Mouse (Mus musculus) lung, adult 10 weeks (tissue): Measurements from ENCODE around the gene Bmp7. TPM values are rescaled to one million over a fixed set of nuclear protein-coding genes. Genes with fewer than 3 reads are reported as not detected.

Source experiments
- polyA plus RNA-seq: library from polyadenylated mRNA; stranded (reverse); fragments of 350-450 nt; fragmentation: Illumina TruSeq; extraction: RNeasy Lipid Tissue Mini Kit (QIAGEN cat#74804); gene quantifications from one replicate; pipeline ENCODE4 v1.2.3, GENCODE M21; 2014; ENCODE audit warnings: low read depth, low replicate concordance; ENCODE audit not compliant: insufficient read depth

Gene Bmp7
- polyA plus RNA-seq: 1.0 TPM

DNA sequence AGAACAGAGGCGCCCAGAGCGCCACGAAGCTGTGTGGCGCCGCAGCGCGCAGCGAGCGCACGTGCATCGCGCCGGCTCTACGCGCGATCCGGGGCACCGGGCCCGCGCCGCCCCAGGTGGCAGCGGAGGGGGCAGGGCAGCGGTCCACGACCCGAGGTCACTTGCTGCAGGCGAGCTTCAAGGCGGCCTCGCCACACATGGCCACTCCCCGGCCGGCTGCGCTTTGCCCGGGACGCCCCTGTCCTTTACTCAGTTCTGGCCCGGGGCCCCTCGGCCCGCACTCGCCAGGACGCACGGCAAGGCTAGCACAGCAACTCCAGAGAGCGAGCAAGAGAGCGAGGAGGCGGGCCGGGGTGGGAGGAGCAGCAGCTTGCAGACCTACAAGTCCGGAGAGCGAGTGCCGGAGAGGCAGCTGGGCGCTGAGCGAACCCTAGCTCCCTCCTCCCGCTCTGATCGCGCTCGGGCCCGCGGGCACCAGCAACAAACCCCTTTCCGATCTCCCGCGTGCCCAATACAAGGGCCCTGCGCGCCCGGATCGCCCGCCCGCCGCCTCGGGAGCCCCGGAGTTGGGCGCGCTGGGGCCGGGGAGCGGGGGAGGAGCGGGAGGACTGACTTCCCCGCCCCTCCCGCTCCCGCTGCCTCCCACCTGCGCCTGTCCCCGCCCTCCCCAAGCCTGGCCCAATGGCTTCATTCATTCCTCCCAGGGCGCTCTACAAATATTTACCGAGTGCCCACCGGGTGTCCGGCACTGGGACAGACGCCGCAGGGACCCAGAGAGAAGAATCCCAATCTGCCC lies at the start of gene Bmp7:
Gene Bmp7, minus strand, starts transcription at position 319 of the 796 bp plus-strand sequence.

DNA sequence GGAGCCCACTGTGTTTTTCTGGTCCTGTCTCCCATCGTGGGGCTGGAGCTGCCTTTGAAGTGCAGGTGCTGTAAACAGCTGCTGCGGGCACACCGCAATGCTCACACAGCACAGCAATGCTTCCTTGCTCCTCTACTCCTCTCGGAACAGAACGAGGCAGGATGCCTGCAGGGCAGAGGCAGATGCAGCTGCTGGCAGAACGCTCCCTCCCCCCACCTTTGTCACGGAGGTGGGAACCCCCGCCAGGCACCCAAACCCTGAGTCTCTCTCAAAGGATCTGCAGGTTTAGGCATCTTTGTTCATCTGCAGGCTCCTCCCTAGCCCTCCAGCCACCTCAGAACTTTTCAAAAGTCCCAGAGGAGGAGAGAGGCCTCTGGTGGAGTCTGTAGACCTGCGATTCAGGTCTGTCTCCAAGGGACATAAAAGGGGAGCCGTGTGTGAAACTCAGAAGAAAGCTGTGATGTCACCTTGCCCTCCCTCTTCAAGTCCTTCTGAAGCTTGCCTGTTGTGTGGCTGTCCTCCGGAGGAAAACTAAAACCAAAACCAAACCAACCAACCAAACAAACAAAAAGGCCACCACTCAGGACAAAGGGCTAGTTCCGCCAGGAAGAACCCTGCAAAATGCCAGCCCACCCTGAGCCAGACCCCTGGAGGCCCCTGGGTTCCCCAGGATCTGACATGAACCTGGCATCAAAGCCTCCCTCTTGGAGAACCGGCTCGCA lies 37.4 kb upstream of the Bmp7 start, which contains the start of gene Spo11:
Gene Spo11, plus strand, starts transcription at position 292 of the 722 bp plus-strand sequence.

Other genes starting within 250 kb of the Bmp7 start
- not detected for gene Spo11, start 37.4 kb upstream of the Bmp7 start, polyA plus RNA-seq
- 28.7 TPM for gene Rae1, start 59.8 kb upstream of the Bmp7 start, polyA plus RNA-seq
- 15.4 TPM for gene Rbm38, start 80.2 kb upstream of the Bmp7 start, polyA plus RNA-seq
- not detected for gene Ctcfl, start 179.2 kb upstream of the Bmp7 start, polyA plus RNA-seq
- 22.5 TPM for gene Pck1, start 212.7 kb upstream of the Bmp7 start, polyA plus RNA-seq